Mouse (Mus musculus) heart, postnatal 0 days (tissue): ENCODE data around the gene 4930539E08Rik.

Source experiments
- CTCF ChIP-seq: IDR thresholded peaks from 2 replicates; pipeline ENCODE4 v1.5.1; 2016; ENCODE audit warnings: antibody characterized with exemption, control low read depth, low read depth
- EP300 ChIP-seq: IDR thresholded peaks from 2 replicates; pipeline ENCODE4 v1.6.1; 2016; ENCODE audit warnings: antibody characterized with exemption, low read depth

DNA sequence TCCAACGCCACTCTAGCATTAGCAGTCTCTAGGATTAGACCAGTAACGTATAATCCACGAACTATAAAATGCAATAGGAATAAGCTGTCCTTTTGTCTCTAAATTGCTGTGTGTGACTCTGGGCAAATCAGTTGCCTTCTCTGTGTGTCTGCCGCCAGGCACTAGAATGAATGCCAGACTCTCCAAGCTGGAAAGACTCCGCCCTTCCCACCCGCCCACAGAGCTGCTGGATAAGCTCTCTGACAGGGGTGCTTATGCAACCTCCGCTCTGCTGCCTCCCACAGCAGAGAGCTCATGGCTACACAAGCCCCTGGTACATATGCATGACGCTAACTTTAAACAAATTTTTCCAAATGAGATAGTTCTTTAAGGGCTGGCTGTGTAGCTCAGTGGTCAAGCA, 39.8 kb downstream of the 4930539E08Rik start:
- TF ChIP-seq CTCF (no peak), EP300 (no peak)
